Mouse (Mus musculus): Measurements from ENCODE around the gene Mast1. TPM values are rescaled to one million over a fixed set of nuclear protein-coding genes. Genes with fewer than 3 reads are reported as not detected.

The Mast1 gene
- total and polyA plus RNA-seq, 2 experiments from 2014 or later = not detected

GRCm38 (mm10) chr8:84927513-84927912 lies 9.6 kb downstream of the Mast1 start:
- H3K4me1 ChIP-seq (ENCODE audit: control insufficient read depth, insufficient read depth) = no peaks in the 10 kb centered on the region
- no peak overlapping the region for H3K27ac ChIP-seq (ENCODE audit: low read depth)
- no peak overlapping the region for H3K4me2 ChIP-seq (ENCODE audit: low read depth, low read length)
- TF ChIP-seq EP300 (IDR thresholded peaks at IDR 0.05; ENCODE audit: low read depth) = no peak
- no peak for TF ChIP-seq CTCF (IDR thresholded peaks at IDR 0.05; ENCODE audit: low read depth)
- WGBS = 81% methylated on average over 1 of the region's 1 CpGs
- H3K9me3 ChIP-seq (replicated peaks; ENCODE audit: control insufficient read depth, low read length) = no peaks in the 10 kb centered on the region
- no peak overlapping the region for H3K4me3 ChIP-seq (ENCODE audit: low read depth, low read length)
- H3K36me3 ChIP-seq (replicated peaks; ENCODE audit: control insufficient read depth, insufficient read depth, low read length) = no peaks in the 10 kb centered on the region
- H3K9ac ChIP-seq (replicated peaks; ENCODE audit: low read depth, low read length) = no peak overlapping the region
- ATAC-seq (ENCODE audit: insufficient read depth, low read depth) (no peak), DNase-seq (ENCODE audit: low spot score) (no peak)
- H3K27me3 ChIP-seq (ENCODE audit: control insufficient read depth, insufficient read depth, low read length) = peaks cover 51% of the 10 kb centered on the region

DNA sequence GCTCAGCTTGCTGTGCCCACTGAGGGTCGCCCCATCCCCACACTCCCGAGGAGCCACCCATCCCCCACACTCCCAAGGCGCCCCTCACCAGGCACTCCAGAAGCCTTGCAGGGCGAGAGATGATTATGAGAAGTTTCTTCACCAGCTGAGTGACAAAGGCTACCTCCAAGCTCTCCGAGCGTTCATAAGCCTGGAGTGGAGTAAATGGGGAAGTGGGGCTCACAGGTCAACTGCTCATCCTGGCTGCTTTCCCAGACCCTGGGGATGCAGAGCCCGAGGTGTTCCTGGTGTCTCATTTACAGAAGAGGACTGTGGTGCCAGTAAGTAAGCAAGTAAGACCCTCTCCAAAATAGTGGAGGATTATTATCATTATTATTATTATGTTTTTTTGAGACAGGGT lies 11.6 kb downstream of the Mast1 start:
- no peaks in the 10 kb centered on the region for H3K4me1 ChIP-seq (ENCODE audit: control insufficient read depth, insufficient read depth)
- H3K9ac ChIP-seq (replicated peaks; ENCODE audit: low read depth, low read length) = no peak overlapping the region
- H3K4me3 ChIP-seq (ENCODE audit: low read depth, low read length) = no peak overlapping the region
- no peaks in the 10 kb centered on the region for H3K36me3 ChIP-seq (replicated peaks; ENCODE audit: control insufficient read depth, insufficient read depth, low read length)
- H3K9me3 ChIP-seq (replicated peaks; ENCODE audit: control insufficient read depth, low read length) = no peaks in the 10 kb centered on the region
- no peak for DNase-seq (ENCODE audit: low spot score)
- no peak overlapping the region for H3K4me2 ChIP-seq (ENCODE audit: low read depth, low read length)
- TF ChIP-seq CTCF (IDR thresholded peaks at IDR 0.05; ENCODE audit: low read depth) = no peak
- peaks cover 44% of the 10 kb centered on the region for H3K27me3 ChIP-seq (ENCODE audit: control insufficient read depth, insufficient read depth, low read length)
- no peak for ATAC-seq (ENCODE audit: insufficient read depth, low read depth)
- H3K27ac ChIP-seq (ENCODE audit: low read depth) = no peak overlapping the region
- 47% methylated on average over 7 of the region's 7 CpGs for WGBS

GRCm38 (mm10) chr8:84921596-84921995 lies 15.6 kb downstream of the Mast1 start:
- Histone ChIP-seq H3K4me2 (ENCODE audit: low read depth, low read length) (no peak overlapping the region), H3K4me1 (ENCODE audit: control insufficient read depth, insufficient read depth) (no peaks in the 10 kb centered on the region), H3K27ac (ENCODE audit: low read depth) (no peak overlapping the region), H3K9ac (replicated peaks; ENCODE audit: low read depth, low read length) (no peak overlapping the region), H3K36me3 (replicated peaks; ENCODE audit: control insufficient read depth, insufficient read depth, low read length) (no peaks in the 10 kb centered on the region), H3K9me3 (replicated peaks; ENCODE audit: control insufficient read depth, low read length) (no peaks in the 10 kb centered on the region), H3K27me3 (ENCODE audit: control insufficient read depth, insufficient read depth, low read length) (peaks cover 42% of the 10 kb centered on the region), H3K4me3 (ENCODE audit: low read depth, low read length) (no peak overlapping the region)
- peak; percentile 76 for DNase-seq (ENCODE audit: low spot score)
- peak; percentile 81 for ATAC-seq (ENCODE audit: insufficient read depth, low read depth)
- 13% methylated on average over 2 of the region's 2 CpGs for WGBS
- TF ChIP-seq EP300 (IDR thresholded peaks at IDR 0.05; ENCODE audit: low read depth) (0 out of 2 replicates have a peak, but pooled peaks have one; percentile 22), CTCF (IDR thresholded peaks at IDR 0.05; ENCODE audit: low read depth) (no peak)

DNA sequence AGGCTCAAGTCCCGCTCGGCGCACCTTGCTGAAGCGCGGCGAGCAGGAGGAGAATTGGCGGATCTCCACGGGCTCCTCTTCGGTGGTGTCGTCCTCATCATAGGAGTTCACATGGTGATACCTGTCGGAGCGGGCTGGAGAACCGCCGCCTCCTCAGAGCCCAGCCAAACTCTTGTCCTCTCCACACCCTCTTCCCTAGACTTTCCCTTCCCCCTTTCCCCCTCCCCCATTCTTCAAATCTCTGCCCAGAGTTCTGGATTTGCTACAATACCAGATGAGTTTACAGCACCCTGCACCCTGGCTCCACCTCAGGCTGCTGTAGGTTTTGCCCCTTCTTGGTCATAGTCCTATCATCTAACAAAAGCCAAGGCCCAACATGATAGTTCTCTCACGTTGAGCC lies 18.5 kb downstream of the Mast1 start:
- peaks cover 5% of the 10 kb centered on the region for H3K9me3 ChIP-seq (replicated peaks; ENCODE audit: control insufficient read depth, low read length)
- H3K36me3 ChIP-seq (replicated peaks; ENCODE audit: control insufficient read depth, insufficient read depth, low read length) = no peaks in the 10 kb centered on the region
- TF ChIP-seq EP300 (IDR thresholded peaks at IDR 0.05; ENCODE audit: low read depth) (no peak), CTCF (IDR thresholded peaks at IDR 0.05; ENCODE audit: low read depth) (no peak)
- H3K4me3 ChIP-seq (ENCODE audit: low read depth, low read length) = no peak overlapping the region
- H3K27ac ChIP-seq (ENCODE audit: low read depth) = no peak overlapping the region
- peaks cover 37% of the 10 kb centered on the region for H3K27me3 ChIP-seq (ENCODE audit: control insufficient read depth, insufficient read depth, low read length)
- H3K4me1 ChIP-seq (ENCODE audit: control insufficient read depth, insufficient read depth) = no peaks in the 10 kb centered on the region
- H3K4me2 ChIP-seq (ENCODE audit: low read depth, low read length) = no peak overlapping the region
- ATAC-seq (ENCODE audit: insufficient read depth, low read depth) (no peak), DNase-seq (ENCODE audit: low spot score) (no peak)
- no peak overlapping the region for H3K9ac ChIP-seq (replicated peaks; ENCODE audit: low read depth, low read length)
- 83% methylated on average over 15 of the region's 15 CpGs for WGBS

GRCm38 (mm10) chr8:84917781-84918180 lies 19.4 kb downstream of the Mast1 start:
- peaks cover 5% of the 10 kb centered on the region for H3K9me3 ChIP-seq (replicated peaks; ENCODE audit: control insufficient read depth, low read length)
- no peak for TF ChIP-seq EP300 (IDR thresholded peaks at IDR 0.05; ENCODE audit: low read depth)
- no peak for TF ChIP-seq CTCF (IDR thresholded peaks at IDR 0.05; ENCODE audit: low read depth)
- no peak overlapping the region for H3K4me2 ChIP-seq (ENCODE audit: low read depth, low read length)
- no peak for DNase-seq (ENCODE audit: low spot score)
- ATAC-seq (ENCODE audit: insufficient read depth, low read depth) = no peak
- no peak overlapping the region for H3K4me3 ChIP-seq (ENCODE audit: low read depth, low read length)
- H3K36me3 ChIP-seq (replicated peaks; ENCODE audit: control insufficient read depth, insufficient read depth, low read length) = no peaks in the 10 kb centered on the region
- peaks cover 38% of the 10 kb centered on the region for H3K27me3 ChIP-seq (ENCODE audit: control insufficient read depth, insufficient read depth, low read length)
- no peak overlapping the region for H3K27ac ChIP-seq (ENCODE audit: low read depth)
- H3K9ac ChIP-seq (replicated peaks; ENCODE audit: low read depth, low read length) = no peak overlapping the region
- H3K4me1 ChIP-seq (ENCODE audit: control insufficient read depth, insufficient read depth) = peaks cover 8% of the 10 kb centered on the region; the same call in 1 of the 2 replicates
- 30% methylated on average over 20 of the region's 20 CpGs for WGBS

- no peak overlapping the region for H3K9ac ChIP-seq (replicated peaks; ENCODE audit: low read depth, low read length)
- H3K36me3 ChIP-seq (replicated peaks; ENCODE audit: control insufficient read depth, insufficient read depth, low read length) = no peaks in the 10 kb centered on the region
- no peak overlapping the region for H3K4me3 ChIP-seq (ENCODE audit: low read depth, low read length)
- no peak overlapping the region for H3K4me2 ChIP-seq (ENCODE audit: low read depth, low read length)
- H3K9me3 ChIP-seq (replicated peaks; ENCODE audit: control insufficient read depth, low read length) = peaks cover 5% of the 10 kb centered on the region
- TF ChIP-seq EP300 (IDR thresholded peaks at IDR 0.05; ENCODE audit: low read depth) (no peak), CTCF (IDR thresholded peaks at IDR 0.05; ENCODE audit: low read depth) (no peak)
- WGBS = 80% methylated on average over 8 of the region's 8 CpGs
- DNase-seq (ENCODE audit: low spot score) (no peak), ATAC-seq (ENCODE audit: insufficient read depth, low read depth) (no peak)
- H3K27me3 ChIP-seq (ENCODE audit: control insufficient read depth, insufficient read depth, low read length) = peaks cover 62% of the 10 kb centered on the region
- H3K4me1 ChIP-seq (ENCODE audit: control insufficient read depth, insufficient read depth) = peaks cover 9% of the 10 kb centered on the region; the same call in 1 of the 2 replicates
- H3K27ac ChIP-seq (ENCODE audit: low read depth) = no peak overlapping the region
These were observed 21.9 kb downstream of the Mast1 start for GRCm38 (mm10) chr8:84915269-84915668.
